Mouse (Mus musculus) intestine, embryonic 16.5 days (tissue): ENCODE results near the gene Cldn2. TPM values are rescaled to one million over a fixed set of nuclear protein-coding genes. Genes with fewer than 3 reads are reported as not detected.

ENCODE experiments used
- ATAC-seq: fragments of 200-750 bp; cut with Nextera tagmentation; 2 replicates; pipeline ENCODE4 v1.8.0; 2017; ENCODE audit warnings: moderate TSS enrichment, moderate library complexity
- H3K27ac ChIP-seq: fragments of 300-500 bp; sonication (generic); 2 replicates; pipeline ENCODE4 v1.5.1; 2014; ENCODE audit warnings: mild to moderate bottlenecking, low read length
- H3K27me3 ChIP-seq: fragments of 300-500 bp; sonication (generic); replicated peaks from 2 replicates; pipeline ENCODE4 v1.6.1; 2014; ENCODE audit warnings: low read length, control low read depth, mixed read lengths; ENCODE audit not compliant: control insufficient read depth, insufficient read depth
- H3K36me3 ChIP-seq: fragments of 300-500 bp; sonication (generic); 2 replicates; pipeline ENCODE4 v1.6.1; 2014; ENCODE audit warnings: low read length, control low read depth; ENCODE audit not compliant: control insufficient read depth, insufficient read depth
- H3K4me1 ChIP-seq: fragments of 300-500 bp; sonication (generic); 2 replicates; pipeline ENCODE4 v1.6.1; 2014; ENCODE audit warnings: low read length, control low read depth, mixed read lengths; ENCODE audit not compliant: control insufficient read depth, insufficient read depth
- H3K4me2 ChIP-seq: fragments of 300-500 bp; sonication (generic); 2 replicates; pipeline ENCODE4 v1.6.1; 2014; ENCODE audit warnings: low read depth, low read length, control low read depth
- H3K4me3 ChIP-seq: fragments of 300-500 bp; sonication (generic); 2 replicates; pipeline ENCODE4 v1.5.1; 2014; ENCODE audit warnings: mild to moderate bottlenecking, low read length
- H3K9ac ChIP-seq: fragments of 300-500 bp; sonication (generic); 2 replicates; pipeline ENCODE4 v1.6.1; 2014; ENCODE audit warnings: low read depth, low read length
- H3K9me3 ChIP-seq: fragments of 300-500 bp; sonication (generic); 2 replicates; pipeline ENCODE4 v1.6.1; 2016; ENCODE audit warnings: low read length, control low read depth; ENCODE audit not compliant: control insufficient read depth
- WGBS: fragments of 180-500 bp; shearing (Covaris S2); extraction: QIAGEN DNeasy Blood & Tissue Kit; methylation state at CpG from one replicate; pipeline ENCODE4 v1.1.7; 2014; 5-methylcytosine and 5-hydroxymethylcytosine counted together
- polyA plus RNA-seq: library from polyadenylated mRNA; unstranded; fragments of >200 nt; fragmentation: Nextera tagmentation; extraction: Ambion mirVana; gene quantifications from 2 replicates; pipeline ENCODE4 v1.2.1, GENCODE M21; 2015

The Cldn2 gene
- polyA plus RNA-seq, 1 experiment from 2014 or later = 88.3 TPM

GRCm38 (mm10) chrX:139815201-139815600, 14.6 kb downstream of the Cldn2 start:
- H3K4me2 ChIP-seq = no peak overlapping the region
- H3K9me3 ChIP-seq = no peaks in the 10 kb centered on the region
- no peak for ATAC-seq
- no peaks in the 10 kb centered on the region for H3K36me3 ChIP-seq
- no peaks in the 10 kb centered on the region for H3K27me3 ChIP-seq
- 67% methylated on average over 5 of the region's 5 CpGs for WGBS
- H3K27ac ChIP-seq = no peak overlapping the region
- no peak overlapping the region for H3K9ac ChIP-seq
- H3K4me1 ChIP-seq = no peaks in the 10 kb centered on the region
- no peak overlapping the region for H3K4me3 ChIP-seq

GRCm38 (mm10) chrX:139825402-139825801, 24.8 kb downstream of the Cldn2 start:
- Histone ChIP-seq H3K27me3 (peaks cover 9% of the 10 kb centered on the region; the same call in 1 of the 2 replicates), H3K36me3 (no peaks in the 10 kb centered on the region), H3K9ac (no peak overlapping the region), H3K27ac (no peak overlapping the region), H3K9me3 (no peaks in the 10 kb centered on the region), H3K4me1 (no peaks in the 10 kb centered on the region), H3K4me2 (no peak overlapping the region), H3K4me3 (no peak overlapping the region)
- ATAC-seq = no peak
- 81% methylated on average over 1 of the region's 1 CpGs for WGBS

- Histone ChIP-seq H3K36me3 (no peaks in the 10 kb centered on the region), H3K4me2 (no peak overlapping the region), H3K9ac (no peak overlapping the region), H3K27me3 (peaks cover 9% of the 10 kb centered on the region; the same call in 1 of the 2 replicates), H3K9me3 (no peaks in the 10 kb centered on the region), H3K4me1 (no peaks in the 10 kb centered on the region), H3K4me3 (no peak overlapping the region), H3K27ac (no peak overlapping the region)
- no peak for ATAC-seq
- 85% methylated on average over 4 of the region's 4 CpGs for whole genome bisulfite sequencing
These were observed 26.3 kb downstream of the Cldn2 start for GRCm38 (mm10) chrX:139826926-139827325.

GRCm38 (mm10) chrX:139828363-139829092, 27.9 kb downstream of the Cldn2 start:
- H3K27ac ChIP-seq = no peak overlapping the region
- H3K4me3 ChIP-seq = no peak overlapping the region
- 88% methylated on average over 6 of the region's 6 CpGs for WGBS
- no peaks in the 10 kb centered on the region for H3K9me3 ChIP-seq
- no peak overlapping the region for H3K4me2 ChIP-seq
- H3K36me3 ChIP-seq = no peaks in the 10 kb centered on the region
- H3K27me3 ChIP-seq = peaks cover 5% of the 10 kb centered on the region; the same call in 1 of the 2 replicates
- H3K4me1 ChIP-seq = no peaks in the 10 kb centered on the region
- ATAC-seq = no peak
- H3K9ac ChIP-seq = no peak overlapping the region

GRCm38 (mm10) chrX:139832464-139832863, 31.8 kb downstream of the Cldn2 start:
- no peak overlapping the region for H3K4me2 ChIP-seq
- H3K4me3 ChIP-seq = no peak overlapping the region
- H3K4me1 ChIP-seq = no peaks in the 10 kb centered on the region
- whole genome bisulfite sequencing = 17% methylated on average over 5 of the region's 5 CpGs
- no peak overlapping the region for H3K9ac ChIP-seq
- no peak overlapping the region for H3K27ac ChIP-seq
- H3K36me3 ChIP-seq = no peaks in the 10 kb centered on the region
- peaks cover 2% of the 10 kb centered on the region; the same call in 1 of the 2 replicates for H3K27me3 ChIP-seq
- no peak for ATAC-seq
- no peaks in the 10 kb centered on the region for H3K9me3 ChIP-seq

GRCm38 (mm10) chrX:139839057-139839456, 38.4 kb downstream of the Cldn2 start:
- ATAC-seq = no peak

GRCm38 (mm10) chrX:139841091-139841490, 40.5 kb downstream of the Cldn2 start:
- ATAC-seq = no peak
- WGBS = 76% methylated on average over 6 of the region's 6 CpGs
- no peaks in the 10 kb centered on the region for H3K4me1 ChIP-seq

More at GRCm38 (mm10) chrX:139839057-139839456, 38.4 kb downstream of the Cldn2 start:
- WGBS = 36% methylated on average over 3 of the region's 3 CpGs
- H3K9ac ChIP-seq = no peak overlapping the region
- H3K27ac ChIP-seq = no peak overlapping the region
- no peaks in the 10 kb centered on the region for H3K9me3 ChIP-seq
- H3K36me3 ChIP-seq = no peaks in the 10 kb centered on the region
- no peaks in the 10 kb centered on the region for H3K4me1 ChIP-seq
- no peak overlapping the region for H3K4me3 ChIP-seq
- no peaks in the 10 kb centered on the region for H3K27me3 ChIP-seq
- no peak overlapping the region for H3K4me2 ChIP-seq

GRCm38 (mm10) chrX:139854795-139855194, 54.2 kb downstream of the Cldn2 start:
- Histone ChIP-seq H3K27me3 (no peaks in the 10 kb centered on the region), H3K4me2 (no peak overlapping the region), H3K27ac (no peak overlapping the region), H3K9ac (no peak overlapping the region), H3K9me3 (no peaks in the 10 kb centered on the region), H3K4me3 (no peak overlapping the region), H3K36me3 (no peaks in the 10 kb centered on the region), H3K4me1 (no peaks in the 10 kb centered on the region)
- 91% methylated on average over 4 of the region's 4 CpGs for WGBS
- no peak for ATAC-seq

More at GRCm38 (mm10) chrX:139841091-139841490, 40.5 kb downstream of the Cldn2 start:
- no peak overlapping the region for H3K27ac ChIP-seq
- H3K27me3 ChIP-seq = no peaks in the 10 kb centered on the region
- H3K4me3 ChIP-seq = no peak overlapping the region
- no peak overlapping the region for H3K9ac ChIP-seq
- no peak overlapping the region for H3K4me2 ChIP-seq
- no peaks in the 10 kb centered on the region for H3K36me3 ChIP-seq
- H3K9me3 ChIP-seq = no peaks in the 10 kb centered on the region

- no peaks in the 10 kb centered on the region for H3K36me3 ChIP-seq
- no peaks in the 10 kb centered on the region for H3K4me1 ChIP-seq
- no peaks in the 10 kb centered on the region for H3K9me3 ChIP-seq
- no peak overlapping the region for H3K4me2 ChIP-seq
- no peaks in the 10 kb centered on the region for H3K27me3 ChIP-seq
- H3K9ac ChIP-seq = no peak overlapping the region
- peak; percentile 58 for ATAC-seq
- 59% methylated on average over 5 of the region's 5 CpGs for WGBS
- H3K4me3 ChIP-seq = no peak overlapping the region
- no peak overlapping the region for H3K27ac ChIP-seq
These were observed 58.8 kb downstream of the Cldn2 start for GRCm38 (mm10) chrX:139859402-139859801.
